Mouse (Mus musculus) heart, postnatal 0 days (tissue): ENCODE data around the gene Irf3. TPM values are rescaled to one million over a fixed set of nuclear protein-coding genes. Genes with fewer than 3 reads are reported as not detected.

Experiments used
- ATAC-seq: fragments of 200-750 bp; cut with Nextera tagmentation; 2 replicates; pipeline ENCODE4 v1.8.0; 2017; ENCODE audit warnings: low read depth, moderate number of reproducible peaks, moderate library complexity; ENCODE audit not compliant: insufficient read depth
- DNase-seq: peaks from one replicate; pipeline ENCODE4 v3.0.0-alpha.2; 2016; ENCODE audit warnings: low spot score
- H3K27ac ChIP-seq: fragments of 300-500 bp; sonication (generic); 2 replicates; pipeline ENCODE4 v1.5.1; 2014; ENCODE audit warnings: low read depth, mild to moderate bottlenecking
- H3K27me3 ChIP-seq: fragments of 300-500 bp; sonication (generic); 2 replicates; pipeline ENCODE4 v1.6.1; 2014; ENCODE audit warnings: low read length, mixed read lengths; ENCODE audit not compliant: control insufficient read depth, insufficient read depth
- H3K36me3 ChIP-seq: fragments of 300-500 bp; sonication (generic); replicated peaks from 2 replicates; pipeline ENCODE4 v1.6.1; 2014; ENCODE audit warnings: low read length, mixed read lengths; ENCODE audit not compliant: control insufficient read depth, insufficient read depth
- H3K4me1 ChIP-seq: fragments of 300-500 bp; sonication (generic); 2 replicates; pipeline ENCODE4 v1.6.1; 2014; ENCODE audit warnings: antibody characterized with exemption; ENCODE audit not compliant: control insufficient read depth, insufficient read depth
- H3K4me2 ChIP-seq: fragments of 300-500 bp; sonication (generic); 2 replicates; pipeline ENCODE4 v1.6.1; 2014; ENCODE audit warnings: low read depth, mild to moderate bottlenecking, low read length, moderate library complexity
- H3K4me3 ChIP-seq: fragments of 300-500 bp; sonication (generic); 2 replicates; pipeline ENCODE4 v1.5.1; 2014; ENCODE audit warnings: low read depth, low read length
- H3K9ac ChIP-seq: fragments of 300-500 bp; sonication (generic); replicated peaks from 2 replicates; pipeline ENCODE4 v1.6.1; 2014; ENCODE audit warnings: low read depth, low read length, mixed read lengths
- H3K9me3 ChIP-seq: fragments of 300-500 bp; sonication (generic); replicated peaks from 2 replicates; pipeline ENCODE4 v1.6.1; 2016; ENCODE audit warnings: low read length; ENCODE audit not compliant: control insufficient read depth
- CTCF ChIP-seq: IDR thresholded peaks from 2 replicates; pipeline ENCODE4 v1.5.1; 2016; ENCODE audit warnings: antibody characterized with exemption, control low read depth, low read depth
- EP300 ChIP-seq: IDR thresholded peaks from 2 replicates; pipeline ENCODE4 v1.6.1; 2016; ENCODE audit warnings: antibody characterized with exemption, low read depth
- WGBS: fragments of 180-500 bp; shearing (Covaris S2); extraction: QIAGEN DNeasy Blood & Tissue Kit; methylation state at CpG from one replicate; pipeline ENCODE4 v1.1.7; 2014; 5-methylcytosine and 5-hydroxymethylcytosine counted together
- polyA plus RNA-seq: library from polyadenylated mRNA; unstranded; fragments of >200 nt; fragmentation: Nextera tagmentation; extraction: Ambion mirVana; gene quantifications from 2 replicates; pipeline ENCODE4 v1.2.1, GENCODE M21; 2015
- total RNA-seq: library from RNA; depleted of rRNA; stranded (reverse); fragments of >200 nt; gene quantifications from 2 replicates; pipeline ENCODE4 v1.2.3, GENCODE M21; 2014; ENCODE audit warnings: low replicate concordance

Gene Irf3
- total and polyA plus RNA-seq, 2 experiments from 2014 or later, result 44.8 to 61.1 TPM

DNA sequence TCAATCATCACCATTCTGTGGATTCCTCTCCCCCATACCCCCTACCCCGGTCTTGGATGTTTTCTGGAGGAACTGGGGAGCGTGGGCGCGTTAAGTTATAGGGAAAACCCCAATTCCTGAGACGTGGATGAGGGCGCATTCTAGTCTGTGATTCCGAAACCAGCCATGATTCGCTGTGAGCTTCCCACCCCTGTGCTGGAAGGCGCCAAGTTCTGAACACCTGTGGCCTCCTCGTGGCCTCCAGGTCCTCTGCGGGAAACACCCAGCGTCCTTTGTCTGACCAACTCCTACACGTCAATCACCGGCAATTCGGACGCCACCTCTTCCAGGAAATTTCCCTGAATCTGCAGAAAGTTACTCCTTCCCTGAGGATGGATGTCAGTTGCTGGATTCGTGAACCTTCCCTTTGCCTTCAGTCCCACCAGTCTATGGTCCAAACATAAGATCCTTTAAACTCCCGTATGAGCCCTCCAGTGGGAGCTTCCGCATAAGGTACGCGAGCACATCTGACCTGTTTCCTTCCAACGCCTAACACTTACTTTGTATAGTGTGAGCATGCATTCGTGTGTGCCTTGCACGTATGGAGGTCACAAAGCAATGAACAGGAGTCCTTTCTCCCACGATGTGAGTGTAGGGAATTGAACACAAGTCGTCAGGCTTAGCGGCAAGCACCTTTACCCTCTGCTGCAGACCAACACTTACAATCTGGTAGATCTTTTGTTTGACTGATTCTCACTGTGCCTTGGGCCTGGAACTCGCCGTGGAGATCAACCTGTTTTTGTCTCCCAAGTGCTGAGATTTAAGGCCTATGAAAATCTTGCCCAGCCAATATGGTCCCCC, 10.3 kb upstream of the Irf3 start:
- Histone ChIP-seq H3K9me3 (no peaks in the 10 kb centered on the region), H3K9ac (peak overlapping the region; percentile 71), H3K4me3 (peak overlapping the region; percentile 61), H3K4me1 (peaks cover 18% of the 10 kb centered on the region; the same call in 1 of the 2 replicates), H3K27ac (peak overlapping the region; percentile 91), H3K4me2 (peak overlapping the region; percentile 88), H3K36me3 (peaks cover 20% of the 10 kb centered on the region), H3K27me3 (no peaks in the 10 kb centered on the region)
- DNase-seq (peak; percentile 71), ATAC-seq (peak; percentile 15)
- TF ChIP-seq EP300, result no peak
- TF ChIP-seq CTCF, result no peak
- WGBS, result under 1% methylated on average over 29 of the region's 29 CpGs

GRCm38 (mm10) chr7:44996672-44997071, 776 bp upstream of the Irf3 start:
- Histone ChIP-seq H3K9me3 (no peaks in the 10 kb centered on the region), H3K27ac (peak overlapping the region; percentile 83; the same call in 1 of the 2 replicates), H3K4me3 (peak overlapping the region; percentile 75), H3K4me1 (peaks cover 17% of the 10 kb centered on the region), H3K27me3 (no peaks in the 10 kb centered on the region), H3K36me3 (peaks cover 49% of the 10 kb centered on the region), H3K9ac (peak overlapping the region; percentile 78), H3K4me2 (peak overlapping the region; percentile 82)
- no peak for TF ChIP-seq CTCF
- TF ChIP-seq EP300, result no peak
- ATAC-seq, result no peak
- WGBS, result 15% methylated on average over 10 of the region's 10 CpGs
- DNase-seq, result no peak

GRCm38 (mm10) chr7:44997940-44998428, 536 bp downstream of the Irf3 start:
- Histone ChIP-seq H3K4me2 (peak overlapping the region; percentile 73), H3K4me1 (peaks cover 17% of the 10 kb centered on the region), H3K27me3 (no peaks in the 10 kb centered on the region), H3K9ac (peak overlapping the region; percentile 78), H3K27ac (peak overlapping the region; percentile 83), H3K36me3 (peaks cover 49% of the 10 kb centered on the region), H3K9me3 (no peaks in the 10 kb centered on the region), H3K4me3 (peak overlapping the region; percentile 75)
- no peak for ATAC-seq
- TF ChIP-seq CTCF (no peak), EP300 (no peak)
- no peak for DNase-seq
- WGBS, result 2% methylated on average over 15 of the region's 15 CpGs

GRCm38 (mm10) chr7:44998501-44998955, 1.1 kb downstream of the Irf3 start, which contains the start of gene Bcl2l12:
Bcl2l12 (minus strand) TSS chr7:44998712.
- peak within 1 kb of the TSS; percentile 75 for H3K4me3 ChIP-seq
- TF ChIP-seq EP300 (no peak), CTCF (no peak)
- no peak; the same call in 1 of the 2 replicates for ATAC-seq

DNA sequence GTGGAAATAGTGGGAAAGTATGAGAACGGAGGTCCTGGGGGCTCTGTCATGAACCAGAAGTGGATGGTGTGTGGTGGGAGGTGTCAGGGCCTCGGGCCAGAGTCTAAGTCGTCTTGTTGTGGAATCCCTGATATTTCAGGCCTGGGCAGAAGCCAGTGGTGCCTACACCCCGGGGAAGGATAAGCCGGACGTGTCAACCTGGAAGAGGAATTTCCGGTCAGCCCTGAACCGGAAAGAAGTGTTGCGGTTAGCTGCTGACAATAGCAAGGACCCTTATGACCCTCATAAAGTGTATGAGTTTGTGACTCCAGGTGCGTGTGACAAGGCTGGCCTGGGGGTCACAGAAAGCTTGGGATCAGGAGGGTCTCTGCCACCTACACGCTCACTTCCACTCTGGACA, 2.3 kb downstream of the Irf3 start:
- 0 out of 2 replicates have a peak overlapping the region, but pooled peaks have one; percentile 1 for H3K4me3 ChIP-seq
- H3K9ac ChIP-seq, result no peak overlapping the region; the same call in 1 of the 2 replicates
- H3K4me2 ChIP-seq, result peak overlapping the region; percentile 73; the same call in 1 of the 2 replicates
- H3K27me3 ChIP-seq, result no peaks in the 10 kb centered on the region
- H3K36me3 ChIP-seq, result peaks cover 50% of the 10 kb centered on the region
- DNase-seq, result peak; percentile 31
- H3K9me3 ChIP-seq, result no peaks in the 10 kb centered on the region
- ATAC-seq, result no peak
- WGBS, result 24% methylated on average over 11 of the region's 11 CpGs
- peaks cover 17% of the 10 kb centered on the region for H3K4me1 ChIP-seq
- peak overlapping the region; percentile 18; the same call in 1 of the 2 replicates for H3K27ac ChIP-seq
- TF ChIP-seq EP300 (0 out of 2 replicates have a peak, but pooled peaks have one; percentile 22), CTCF (no peak)

More at GRCm38 (mm10) chr7:44998501-44998955, 1.1 kb downstream of the Irf3 start, which contains the start of gene Bcl2l12:
- Histone ChIP-seq H3K4me1 (peaks cover 17% of the 10 kb centered on the region), H3K9me3 (no peaks in the 10 kb centered on the region), H3K27ac (peak within 1 kb of the TSS; percentile 83), H3K4me2 (peak within 1 kb of the TSS; percentile 73), H3K36me3 (peaks cover 49% of the 10 kb centered on the region), H3K27me3 (no peaks in the 10 kb centered on the region), H3K9ac (peak within 1 kb of the TSS; percentile 78)
- no peak for DNase-seq
- 2% methylated on average over 18 of the region's 18 CpGs for WGBS
